Mouse (Mus musculus) myocyte (in vitro differentiated cells): ENCODE results near the gene Psmb6. TPM values are rescaled to one million over a fixed set of nuclear protein-coding genes. Genes with fewer than 3 reads are reported as not detected.

Experiments used
- H3K27me3 ChIP-seq: one replicate; pipeline ENCODE4 v1.6.1; 2011; ENCODE audit not compliant: control insufficient read depth, insufficient read depth, insufficient read length
- H3K36me3 ChIP-seq: one replicate; pipeline ENCODE4 v1.6.1; 2011; ENCODE audit not compliant: control insufficient read depth, insufficient read depth
- H3K4me2 ChIP-seq: one replicate; pipeline ENCODE4 v1.6.1; 2011; ENCODE audit warnings: low read depth, control low read depth
- H3K4me3 ChIP-seq: one replicate; pipeline ENCODE4 v1.5.1; 2011; ENCODE audit warnings: mild to moderate bottlenecking, control low read depth, moderate library complexity
- H3K79me2 ChIP-seq: one replicate; pipeline ENCODE4 v1.6.1; 2011; ENCODE audit not compliant: control insufficient read depth, insufficient read depth
- H3ac ChIP-seq: one replicate; pipeline ENCODE4 v1.6.1; 2011; ENCODE audit not compliant: control insufficient read depth, insufficient read length
- CEBPB ChIP-seq: IDR thresholded peaks from 2 replicates; pipeline ENCODE4 v1.6.1; 2011; ENCODE audit warnings: mild to moderate bottlenecking, moderate library complexity; ENCODE audit not compliant: poor library complexity, insufficient read depth, severe bottlenecking
- E2F4 ChIP-seq: IDR thresholded peaks from one replicate; pipeline ENCODE4 v1.6.1; 2011; ENCODE audit warnings: mild to moderate bottlenecking, control low read depth, moderate library complexity; ENCODE audit not compliant: insufficient read depth
- MAX ChIP-seq: IDR thresholded peaks from one replicate; pipeline ENCODE4 v1.6.1; 2011; ENCODE audit warnings: low read depth, mild to moderate bottlenecking, control low read depth
- MYOD1 ChIP-seq, 3 experiments: IDR thresholded peaks; one replicate each; pipeline ENCODE4 v1.6.1; 2011; ENCODE audit warnings: control low read depth in 2 of 3, low read depth in 2 of 3, mild to moderate bottlenecking in 2 of 3, moderate library complexity in 1 of 3; ENCODE audit not compliant: insufficient read length in 2 of 3, control insufficient read depth in 1 of 3
- MYOG ChIP-seq, 3 experiments: IDR thresholded peaks; one replicate each; pipeline ENCODE4 v1.6.1; 2011; ENCODE audit warnings: control low read depth in 2 of 3, low read depth in 2 of 3, mild to moderate bottlenecking in 2 of 3; ENCODE audit not compliant: insufficient read length in 2 of 3, control insufficient read depth in 1 of 3, insufficient read depth in 1 of 3
- POLR2A ChIP-seq: IDR thresholded peaks from one replicate; pipeline ENCODE4 v1.6.1; 2011; ENCODE audit warnings: low read depth, mild to moderate bottlenecking, control low read depth, moderate library complexity; ENCODE audit not compliant: insufficient read length
- POLR2AphosphoS2 ChIP-seq: IDR thresholded peaks from one replicate; pipeline ENCODE4 v1.6.1; 2011; ENCODE audit warnings: low read depth, control low read depth; ENCODE audit not compliant: insufficient read length
- REST ChIP-seq: IDR thresholded peaks from one replicate; pipeline ENCODE4 v1.6.1; 2011; ENCODE audit warnings: mild to moderate bottlenecking, control low read depth, moderate library complexity; ENCODE audit not compliant: insufficient read depth, insufficient read length
- SRF ChIP-seq: IDR thresholded peaks from one replicate; pipeline ENCODE4 v1.6.1; 2011; ENCODE audit warnings: low read depth; ENCODE audit not compliant: control insufficient read depth, insufficient read length
- TCF12 ChIP-seq: IDR thresholded peaks from one replicate; pipeline ENCODE4 v1.6.1; 2011; ENCODE audit warnings: mild to moderate bottlenecking, control low read depth; ENCODE audit not compliant: poor library complexity, insufficient read depth, severe bottlenecking
- TCF3 ChIP-seq: IDR thresholded peaks from one replicate; pipeline ENCODE4 v1.6.1; 2011; ENCODE audit warnings: low read depth, control low read depth; ENCODE audit not compliant: insufficient read length
- USF1 ChIP-seq: IDR thresholded peaks from one replicate; pipeline ENCODE4 v1.6.1; 2011; ENCODE audit warnings: low read depth, mild to moderate bottlenecking, control low read depth, moderate library complexity
- polyA plus RNA-seq: library from polyadenylated mRNA; unstranded; fragments of >200 nt; fragmentation: generic; extraction: Trizol; gene quantifications from one replicate; pipeline ENCODE4 v1.2.1, GENCODE M21; 2012; ENCODE audit warnings: missing spikeins

The Psmb6 gene
- polyA plus RNA-seq, 1 experiment: 575 TPM

GRCm38 (mm10) chr11:70553940-70554339, 28.8 kb downstream of the Psmb6 start:
- no peaks in the 10 kb centered on the region for H3K36me3 ChIP-seq
- TF ChIP-seq SRF: no peak
- TF ChIP-seq MYOD1 (IDR thresholded peaks at IDR 0.05; ENCODE audit: control insufficient read depth in 1 of 3, insufficient read length in 2 of 3, low read depth in 2 of 3): no peak
- no peak for TF ChIP-seq USF1
- TF ChIP-seq POLR2AphosphoS2: no peak
- no peak for TF ChIP-seq E2F4
- TF ChIP-seq REST: no peak
- TF ChIP-seq TCF12: no peak
- TF ChIP-seq MAX: no peak
- TF ChIP-seq POLR2A: no peak
- H3K4me3 ChIP-seq: no peak overlapping the region
- H3K4me2 ChIP-seq: no peak overlapping the region
- H3K27me3 ChIP-seq: no peaks in the 10 kb centered on the region
- H3ac ChIP-seq: no peak overlapping the region
- no peaks in the 10 kb centered on the region for H3K79me2 ChIP-seq

DNA sequence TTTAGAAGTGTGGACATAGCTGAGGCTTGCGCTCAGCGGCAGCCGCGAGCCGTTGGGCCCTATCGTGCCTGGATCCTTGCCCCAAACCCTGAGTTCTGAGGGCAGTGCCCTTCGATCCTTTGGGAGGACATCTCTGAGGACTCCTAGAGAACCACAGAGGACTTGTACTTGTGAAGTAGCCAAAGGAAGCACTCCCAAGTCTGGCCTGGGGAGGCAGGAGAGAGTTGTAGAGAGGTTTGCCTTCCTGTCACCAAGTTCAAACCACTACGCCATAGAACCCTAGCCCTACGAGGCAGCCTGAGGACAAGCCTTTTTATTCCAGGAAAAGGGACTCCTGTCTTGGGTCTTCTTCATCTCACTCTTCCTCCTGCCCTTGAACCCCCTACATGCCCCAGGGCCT, 32.4 kb downstream of the Psmb6 start:
- H3K36me3 ChIP-seq: no peaks in the 10 kb centered on the region
- no peak overlapping the region for H3ac ChIP-seq
- no peaks in the 10 kb centered on the region for H3K79me2 ChIP-seq

GRCm38 (mm10) chr11:70561937-70562286, 36.7 kb downstream of the Psmb6 start:
- Histone ChIP-seq H3K27me3 (no peaks in the 10 kb centered on the region), H3K36me3 (no peaks in the 10 kb centered on the region), H3K4me2 (peak overlapping the region; percentile 94), H3K4me3 (peak overlapping the region; percentile 72), H3K79me2 (peaks cover 36% of the 10 kb centered on the region), H3ac (peak overlapping the region; percentile 97)
- TF ChIP-seq POLR2A (no peak), SRF (no peak), MYOD1 (IDR thresholded peaks at IDR 0.05; ENCODE audit: control insufficient read depth in 1 of 3, insufficient read length in 2 of 3, low read depth in 2 of 3) (no peak), TCF12 (no peak), CEBPB (no peak), E2F4 (no peak), USF1 (no peak), MYOG (IDR thresholded peaks at IDR 0.05; ENCODE audit: control insufficient read depth in 1 of 3, insufficient read depth in 1 of 3, insufficient read length in 2 of 3, low read depth in 2 of 3) (no peak), REST (no peak), TCF3 (no peak), MAX (no peak), POLR2AphosphoS2 (no peak)

More for the DNA sequence above, 32.4 kb downstream of the Psmb6 start:
- Histone ChIP-seq H3K4me3 (no peak overlapping the region), H3K4me2 (no peak overlapping the region), H3K27me3 (no peaks in the 10 kb centered on the region)
- TF ChIP-seq TCF3 (no peak), TCF12 (no peak), MAX (no peak), E2F4 (no peak), MYOD1 (IDR thresholded peaks at IDR 0.05; ENCODE audit: control insufficient read depth in 1 of 3, insufficient read length in 2 of 3, low read depth in 2 of 3) (no peak), MYOG (IDR thresholded peaks at IDR 0.05; ENCODE audit: control insufficient read depth in 1 of 3, insufficient read depth in 1 of 3, insufficient read length in 2 of 3, low read depth in 2 of 3) (no peak), CEBPB (no peak), SRF (no peak), REST (no peak), POLR2A (no peak), USF1 (no peak), POLR2AphosphoS2 (no peak)

DNA sequence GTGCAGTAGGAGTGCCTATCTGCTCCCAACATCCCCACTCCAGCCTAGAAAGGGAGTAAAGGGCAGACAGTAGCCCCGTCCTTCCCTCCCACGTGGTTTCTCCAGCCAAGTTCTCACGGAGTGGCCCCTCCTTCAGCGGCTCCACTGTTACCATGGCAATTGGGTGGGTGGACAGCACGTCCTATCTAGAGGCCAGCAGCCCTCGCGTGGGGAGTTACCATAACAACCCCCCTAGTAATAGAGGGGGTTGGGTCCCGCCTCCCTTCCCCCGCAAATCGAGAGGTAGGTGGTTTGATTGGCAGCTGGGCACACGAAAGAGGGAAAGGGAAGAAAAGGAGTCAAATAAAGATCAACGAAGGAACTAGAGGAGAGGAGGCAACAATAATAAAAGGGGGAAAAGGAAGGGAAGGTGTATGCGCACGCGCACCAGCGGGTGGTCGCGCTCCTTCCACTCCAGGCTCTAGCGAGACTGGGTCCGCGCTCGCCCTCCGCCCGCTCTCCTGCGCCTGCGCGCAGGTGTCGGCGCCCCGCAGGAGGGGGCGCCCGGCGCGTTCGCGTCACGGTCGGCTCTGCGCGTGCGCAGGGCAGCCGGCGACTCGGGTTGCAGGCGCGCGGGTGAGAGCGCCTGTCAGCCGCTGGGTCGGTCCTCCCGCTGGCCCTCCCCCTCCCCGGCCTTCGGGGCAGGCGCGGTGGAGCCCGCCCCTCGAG, 37.3 kb downstream of the Psmb6 start, which contains the start of gene Mink1:
TSS of gene Mink1 (plus strand) at position 595 of the 708 bp plus-strand sequence.
- Histone ChIP-seq H3ac (peak within 1 kb of the TSS; percentile 97), H3K36me3 (no peaks in the 10 kb centered on the region), H3K27me3 (no peaks in the 10 kb centered on the region), H3K4me2 (peak within 1 kb of the TSS; percentile 98), H3K4me3 (peak within 1 kb of the TSS; percentile 72), H3K79me2 (peaks cover 42% of the 10 kb centered on the region)
- TF ChIP-seq MYOG (IDR thresholded peaks at IDR 0.05; ENCODE audit: control insufficient read depth in 1 of 3, insufficient read depth in 1 of 3, insufficient read length in 2 of 3, low read depth in 2 of 3) (peak in 1 of 3 experiments; percentile 45), USF1 (peak; percentile 84), MAX (no peak), POLR2AphosphoS2 (peak; percentile 77), CEBPB (no peak), SRF (no peak), E2F4 (no peak), POLR2A (peak; percentile 81), TCF12 (no peak), TCF3 (no peak), MYOD1 (IDR thresholded peaks at IDR 0.05; ENCODE audit: control insufficient read depth in 1 of 3, insufficient read length in 2 of 3, low read depth in 2 of 3) (peak in 1 of 3 experiments; percentile 33), REST (no peak)
